Mouse (Mus musculus) left cerebral cortex, adult 18-20 months (tissue): ENCODE results near the gene Mt1. TPM values are rescaled to one million over a fixed set of nuclear protein-coding genes. Genes with fewer than 3 reads are reported as not detected.
"Not testable (repeated sequence)": the region's sequence is repeated elsewhere in the genome, so short reads cannot be mapped to it uniquely, and the experiment has no call there.

Source experiments
- DNase-seq, 2 experiments: peaks; one replicate each; pipeline ENCODE4 v3.0.0; 2021 to 2022; ENCODE audit warnings: low spot score in 2 of 2, mixed read lengths in 1 of 2
- long read RNA-seq, 2 experiments: library from polyadenylated mRNA; stranded (forward); transcript quantifications; one replicate each; pipeline ENCODE4 v2.0.0; 2021
- total RNA-seq, 2 experiments: library from RNA; stranded (reverse); gene quantifications; 2 replicates each; pipeline ENCODE4 v1.2.3; 2021

Gene Mt1
- total RNA-seq = 100 to 1,000 TPM; 333 to 422 TPM
- long read RNA-seq, experiment 1, transcript Mt1-201 (3 exons, 549 nt) = major isoform, 78 of 83 reads
- long read RNA-seq, experiment 1, partial matches to known transcripts = 1 of 83 reads
- long read RNA-seq, experiment 1, other reads (novel, unspliced or antisense) = 0 of 83 reads
- long read RNA-seq, experiment 2, transcript Mt1-201 (3 exons, 549 nt) = major isoform, 101 of 103 reads
- long read RNA-seq, experiment 2, partial matches to known transcripts = 0 of 103 reads
- long read RNA-seq, experiment 2, other reads (novel, unspliced or antisense) = 0 of 103 reads

DNA sequence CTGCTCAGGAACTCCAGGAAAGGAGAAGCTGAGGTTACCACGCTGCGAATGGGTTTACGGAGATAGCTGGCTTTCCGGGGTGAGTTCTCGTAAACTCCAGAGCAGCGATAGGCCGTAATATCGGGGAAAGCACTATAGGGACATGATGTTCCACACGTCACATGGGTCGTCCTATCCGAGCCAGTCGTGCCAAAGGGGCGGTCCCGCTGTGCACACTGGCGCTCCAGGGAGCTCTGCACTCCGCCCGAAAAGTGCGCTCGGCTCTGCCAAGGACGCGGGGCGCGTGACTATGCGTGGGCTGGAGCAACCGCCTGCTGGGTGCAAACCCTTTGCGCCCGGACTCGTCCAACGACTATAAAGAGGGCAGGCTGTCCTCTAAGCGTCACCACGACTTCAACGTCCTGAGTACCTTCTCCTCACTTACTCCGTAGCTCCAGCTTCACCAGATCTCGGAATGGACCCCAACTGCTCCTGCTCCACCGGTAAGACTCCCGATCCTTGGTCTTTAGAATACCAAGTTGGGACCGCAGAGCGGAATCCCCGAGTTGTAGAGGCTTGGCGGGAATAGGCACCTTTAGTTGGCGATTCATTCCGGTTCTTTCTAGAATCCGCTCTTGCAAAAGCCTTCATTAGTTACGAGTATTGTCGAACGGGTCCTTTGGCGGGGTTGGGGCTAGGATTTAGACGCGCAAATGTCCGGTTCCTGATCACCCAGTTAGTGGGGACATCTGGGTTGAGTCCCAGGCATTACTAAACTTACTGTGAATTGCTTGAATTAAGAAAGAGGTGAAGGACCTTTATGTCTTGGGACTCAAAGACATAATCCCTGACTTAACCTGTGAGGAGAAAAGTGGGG is at the start of gene Mt1:
Mt1 (plus strand) TSS at position 226 of the 856 bp plus-strand sequence.
- peak; percentile 88 to 90 for DNase-seq

DNA sequence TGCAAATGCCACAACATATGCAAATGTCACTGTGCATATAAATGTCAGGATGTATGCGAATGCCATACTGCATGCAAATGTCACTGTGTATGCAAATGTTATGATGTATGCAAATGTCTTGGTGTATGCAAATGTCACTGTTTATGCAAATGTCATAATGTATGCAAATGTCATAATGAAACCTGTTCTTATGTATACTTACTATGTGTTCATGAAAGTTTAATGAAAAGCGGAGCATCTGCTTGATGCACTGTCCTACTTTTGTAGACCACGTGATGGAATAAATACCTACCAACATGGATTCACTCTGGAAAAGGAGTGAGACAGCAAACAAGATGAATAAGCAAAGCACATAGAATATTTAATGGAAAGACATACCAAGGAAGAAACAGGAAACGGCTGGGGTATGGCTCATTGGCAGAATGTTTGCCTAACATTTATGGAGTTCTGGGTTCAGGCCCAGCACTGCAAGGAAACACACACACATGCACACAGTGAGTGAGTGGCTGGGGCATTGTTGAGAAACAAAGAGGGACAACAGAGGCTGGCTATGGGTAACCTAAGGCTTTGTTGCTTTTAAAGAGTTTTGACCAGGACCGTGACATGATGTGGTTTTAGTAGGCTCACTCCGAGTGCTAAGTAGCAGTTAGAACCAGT is 49.6 kb upstream of the Mt1 start:
- no peak for DNase-seq

DNA sequence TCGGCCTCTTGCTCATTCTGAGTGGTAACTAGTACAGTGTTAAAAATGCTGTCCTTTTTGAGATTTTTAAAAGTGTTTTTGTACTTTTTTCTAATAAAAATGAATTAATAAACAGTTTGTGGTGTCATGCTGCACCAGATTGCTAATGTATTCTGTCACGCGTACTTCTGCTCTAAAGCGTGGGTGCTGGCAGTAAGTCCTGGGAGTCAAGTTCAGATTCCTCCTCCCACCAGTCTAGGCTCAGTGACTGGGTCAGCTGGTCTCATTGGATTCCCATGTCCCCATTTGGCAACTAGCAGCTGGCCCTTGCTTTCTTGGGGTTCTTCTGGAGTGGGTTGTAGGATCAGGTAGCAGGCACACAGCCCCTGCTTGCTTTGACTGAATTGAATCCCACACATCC is 48.8 kb upstream of the Mt1 start:
- DNase-seq = no peak

DNA sequence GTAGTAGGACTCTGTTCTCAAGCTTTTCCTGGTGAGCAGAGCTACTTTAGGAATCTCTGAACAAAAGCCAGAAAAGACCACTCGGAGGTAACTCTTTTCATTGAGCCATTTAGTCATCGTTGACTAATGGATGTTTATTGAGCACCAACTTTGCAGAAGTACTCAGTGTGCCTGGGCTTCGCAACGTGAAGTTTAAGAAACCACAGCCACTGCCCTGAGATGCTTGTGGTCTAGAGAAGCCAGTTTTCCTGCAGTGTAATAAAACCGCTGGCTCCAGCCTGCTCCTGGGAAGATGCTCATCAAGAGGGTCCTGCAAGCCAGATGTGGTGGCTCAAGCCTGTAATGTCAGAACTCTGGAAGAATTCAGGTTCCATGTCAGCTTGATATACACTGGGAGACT is 46.8 kb upstream of the Mt1 start:
- DNase-seq = no peak

DNA sequence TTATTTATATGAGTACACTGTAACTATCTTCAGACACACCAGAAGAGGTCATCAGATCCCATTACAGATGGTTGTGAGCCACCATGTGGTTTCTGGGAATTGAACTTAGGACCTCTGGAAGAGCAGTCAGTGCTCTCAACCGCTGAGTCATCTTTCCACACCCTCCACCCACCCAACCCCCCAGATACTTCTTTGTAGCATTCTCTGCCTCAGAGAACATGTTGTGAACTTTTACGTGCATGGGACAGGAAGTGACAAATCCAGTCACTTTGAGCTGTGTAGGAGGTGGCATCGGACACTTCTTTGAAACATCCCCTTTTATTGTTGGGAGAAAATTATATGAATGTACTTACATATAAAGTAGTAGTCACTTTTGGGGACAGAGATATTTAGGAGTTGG is 44.3 kb upstream of the Mt1 start:
- not testable (repeated sequence) for DNase-seq

DNA sequence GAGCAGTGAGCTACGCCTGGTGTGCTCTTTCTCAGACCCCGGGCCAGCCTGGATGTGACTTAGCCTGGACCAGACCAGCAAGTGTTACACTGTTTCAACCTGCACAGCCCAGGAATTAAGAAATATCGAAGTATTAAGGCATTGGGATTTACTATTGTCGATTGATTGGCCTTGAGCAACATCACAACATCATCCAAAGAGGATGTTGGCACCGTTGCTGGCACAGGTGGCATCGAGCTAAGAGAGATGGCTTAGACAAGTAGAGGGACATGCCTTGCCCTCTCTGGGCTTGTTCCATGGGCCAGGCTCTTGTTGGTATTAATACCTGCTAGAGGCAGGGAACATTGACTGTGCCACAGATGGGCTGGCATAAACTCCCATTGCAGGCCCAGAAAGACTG is 43.3 kb upstream of the Mt1 start:
- DNase-seq = no peak

DNA sequence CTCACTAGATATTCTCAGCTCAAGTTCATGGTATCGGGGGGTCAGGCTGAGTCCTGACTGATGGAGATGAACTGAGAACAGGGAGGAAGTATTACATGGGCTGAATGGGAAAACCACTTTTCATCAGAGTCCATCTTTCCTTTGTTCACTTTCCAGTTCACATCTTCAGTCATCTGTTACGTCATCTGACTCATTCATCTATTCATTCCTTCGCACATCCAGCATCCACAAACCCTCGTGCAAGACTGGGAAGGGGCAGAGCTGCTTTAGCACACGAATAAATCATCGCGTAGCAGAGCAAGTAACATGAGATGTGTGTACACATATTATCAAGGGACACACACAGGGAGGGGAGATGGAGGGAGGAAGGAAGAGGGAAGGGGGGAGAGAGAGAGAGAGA is 42.7 kb upstream of the Mt1 start:
- no peak for DNase-seq

DNA sequence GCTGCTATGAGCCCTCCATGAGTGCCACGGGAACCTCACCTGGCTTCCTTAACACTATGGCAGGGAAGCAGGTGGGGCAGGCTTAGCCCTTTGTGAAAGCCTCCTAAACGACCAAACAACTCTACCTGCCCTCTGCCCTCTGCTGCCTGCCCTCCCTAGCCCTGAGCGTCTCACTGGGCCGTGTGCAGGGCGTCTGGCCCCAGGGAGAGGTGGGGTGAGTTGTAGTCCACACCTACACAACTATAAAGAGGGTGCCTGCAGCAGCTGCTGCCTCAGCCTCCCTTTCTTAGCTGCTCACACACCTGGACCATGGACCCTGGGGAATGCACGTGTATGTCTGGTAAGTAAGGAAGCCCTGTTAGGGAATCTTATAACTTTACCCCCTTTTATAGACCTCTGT is 41.9 kb upstream of the Mt1 start, which contains the start of gene Mt4:
Mt4 (plus strand) TSS at position 265 of the 400 bp plus-strand sequence.
- DNase-seq = no peak

DNA sequence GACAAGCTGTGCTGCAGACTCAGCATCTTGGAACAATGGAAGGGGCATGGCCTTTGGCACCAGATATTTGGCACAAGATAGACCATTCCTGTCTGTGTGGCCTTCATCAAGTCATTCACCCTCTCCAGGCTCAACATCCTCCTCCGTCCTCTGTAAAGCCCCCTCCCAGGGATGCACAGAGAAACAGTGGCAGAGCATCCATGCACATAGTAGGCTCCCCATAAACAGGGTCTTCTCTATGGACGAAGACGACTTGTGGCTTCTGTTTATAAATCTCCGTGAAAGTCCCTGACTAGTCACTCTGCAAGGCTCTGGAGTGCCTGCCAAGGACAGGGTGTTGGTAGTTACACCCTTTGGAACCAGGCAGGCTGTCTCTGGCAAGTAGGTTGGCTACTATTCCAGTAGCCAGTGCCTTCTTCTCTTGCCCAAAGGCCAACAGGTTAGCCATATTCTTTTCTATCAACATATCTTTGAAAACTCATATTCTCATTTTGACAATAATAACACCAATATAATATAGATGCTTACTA is 38.6 kb upstream of the Mt1 start:
- DNase-seq = no peak

DNA sequence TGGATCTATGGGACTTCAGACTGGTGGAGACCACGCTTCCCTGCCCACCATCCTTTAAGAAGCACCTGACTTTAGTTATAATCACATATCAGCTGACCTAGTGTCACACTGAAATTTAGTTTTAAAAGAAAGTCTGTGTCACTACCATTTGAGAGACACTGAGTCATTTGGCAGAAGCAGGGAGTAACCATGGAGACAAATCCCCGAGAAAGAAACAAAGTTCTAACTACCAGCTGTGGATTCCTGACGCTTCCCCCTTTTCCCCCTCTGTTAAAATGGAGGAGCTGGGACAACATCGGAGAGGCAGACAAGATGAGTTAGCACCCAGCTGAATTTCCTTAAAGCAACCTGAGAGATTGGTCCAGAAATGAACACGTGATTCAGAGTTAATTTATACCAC is 30.6 kb upstream of the Mt1 start:
- DNase-seq = peak in 1 of 2 experiments; percentile 10

DNA sequence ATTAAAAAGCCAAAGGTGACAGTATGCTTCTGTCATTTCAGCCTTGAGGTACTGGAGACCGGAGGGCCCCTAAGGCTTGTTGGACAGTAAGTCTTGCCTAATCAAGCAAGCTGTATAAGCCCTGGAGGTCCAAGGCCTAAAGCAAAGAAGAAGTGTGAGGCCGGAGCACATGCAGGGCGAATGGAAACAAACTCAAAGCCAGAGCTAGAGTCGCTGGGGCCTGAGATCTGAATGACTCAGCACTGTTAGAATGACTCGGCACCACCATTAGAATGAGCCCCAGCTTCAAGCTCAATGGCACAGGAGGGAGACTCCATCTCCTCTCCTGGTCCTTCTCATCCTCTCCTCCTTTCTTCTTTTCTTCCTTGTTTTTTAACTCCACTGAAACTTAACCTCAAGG is 28.0 kb upstream of the Mt1 start:
- no peak for DNase-seq

DNA sequence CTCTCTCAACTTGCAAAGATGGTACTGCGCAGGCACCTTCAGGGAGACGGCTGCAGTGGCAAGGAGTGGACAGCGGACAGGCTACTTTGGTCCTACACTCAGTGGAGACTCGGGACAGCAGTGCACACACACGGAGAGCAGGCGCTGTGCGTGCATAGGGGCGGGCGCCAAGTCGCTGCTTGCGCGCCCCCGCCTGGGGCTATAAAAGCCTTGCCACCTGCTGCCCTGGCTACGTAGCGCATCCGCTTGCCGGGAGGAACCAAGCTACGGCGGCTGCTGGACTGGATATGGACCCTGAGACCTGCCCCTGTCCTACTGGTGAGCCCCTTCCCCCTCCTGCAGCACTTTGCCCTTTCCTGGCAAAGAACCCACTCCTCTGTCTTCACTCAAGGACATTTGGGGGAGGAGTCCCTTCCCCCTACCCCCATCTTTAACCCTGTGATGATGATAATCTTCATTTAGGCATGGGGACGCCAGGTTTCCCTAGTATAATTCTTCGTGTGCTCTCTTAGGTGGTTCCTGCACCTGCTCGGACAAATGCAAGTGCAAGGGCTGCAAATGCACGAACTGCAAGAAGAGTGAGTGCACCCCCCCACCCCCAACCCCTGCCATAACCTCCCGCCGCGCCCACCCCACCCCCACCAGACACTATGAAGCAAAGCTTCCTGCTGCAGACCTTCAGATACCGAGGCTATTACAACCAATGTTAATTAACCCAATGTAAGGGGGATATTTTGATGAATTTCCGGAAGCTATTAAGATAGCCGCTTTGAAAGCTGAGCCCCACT is 26.2 kb upstream of the Mt1 start, which contains the start of gene Mt3:
Mt3 (plus strand) TSS at position 95 of the 788 bp plus-strand sequence.
- DNase-seq = peak; percentile 86 to 90

DNA sequence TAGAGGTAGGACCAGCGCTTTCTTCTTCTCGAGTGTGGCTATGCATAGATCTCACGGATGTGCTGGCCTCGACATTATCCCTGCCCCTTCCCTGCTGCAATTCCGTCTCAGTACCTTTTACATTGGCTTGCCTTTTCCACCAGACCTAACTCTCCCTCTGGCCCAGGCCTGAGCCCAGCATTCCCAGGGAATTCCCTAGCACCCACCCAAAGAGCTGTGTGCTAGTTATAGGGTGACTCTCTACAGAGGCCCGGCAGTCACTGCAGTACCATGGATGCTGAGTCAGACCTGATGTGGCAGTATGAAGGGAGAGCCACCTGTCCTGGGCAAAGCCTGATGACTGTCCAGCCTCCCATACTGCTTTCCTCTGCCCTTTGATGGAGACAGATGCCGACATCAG is 25.4 kb upstream of the Mt1 start:
- DNase-seq = peak; percentile 44 to 64

DNA sequence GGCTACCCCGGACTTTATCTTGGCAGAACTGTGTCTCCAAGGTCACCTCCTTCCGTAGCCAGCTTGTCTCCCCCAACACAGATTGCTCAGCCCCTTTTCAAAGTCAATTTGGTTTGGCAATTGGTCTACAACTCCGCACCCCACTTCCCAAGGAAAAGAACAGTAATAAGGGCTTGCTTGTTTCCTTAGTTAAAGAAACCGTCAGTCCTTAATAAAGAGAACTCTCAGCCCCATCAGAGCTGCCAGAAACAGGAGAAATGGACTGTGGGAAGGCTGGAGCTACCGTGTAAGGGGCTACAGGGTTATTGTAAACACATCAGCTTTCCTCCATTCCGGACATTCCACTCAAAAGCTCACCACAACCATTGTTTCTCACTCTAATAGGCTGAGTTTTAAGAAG is 24.3 kb upstream of the Mt1 start:
- no peak for DNase-seq

DNA sequence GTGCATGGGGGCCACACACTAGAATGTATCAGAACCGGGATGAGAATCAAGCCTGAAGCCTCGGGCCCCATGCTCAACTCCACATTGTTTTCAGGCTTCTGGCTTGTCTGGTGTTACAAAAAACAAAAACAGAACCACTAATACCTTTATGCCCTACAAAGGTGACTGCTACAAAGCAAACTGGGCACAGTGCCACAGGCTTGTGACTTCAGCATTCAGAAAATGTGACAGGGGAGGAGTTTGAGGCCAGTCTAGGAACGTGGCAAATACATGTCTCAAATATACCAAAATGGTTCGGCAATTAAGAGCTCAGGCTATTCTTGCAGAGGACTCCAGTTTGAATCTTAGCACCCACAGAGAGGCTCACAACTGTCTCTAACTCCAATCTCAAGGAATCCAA is 22.8 kb upstream of the Mt1 start:
- no peak for DNase-seq

DNA sequence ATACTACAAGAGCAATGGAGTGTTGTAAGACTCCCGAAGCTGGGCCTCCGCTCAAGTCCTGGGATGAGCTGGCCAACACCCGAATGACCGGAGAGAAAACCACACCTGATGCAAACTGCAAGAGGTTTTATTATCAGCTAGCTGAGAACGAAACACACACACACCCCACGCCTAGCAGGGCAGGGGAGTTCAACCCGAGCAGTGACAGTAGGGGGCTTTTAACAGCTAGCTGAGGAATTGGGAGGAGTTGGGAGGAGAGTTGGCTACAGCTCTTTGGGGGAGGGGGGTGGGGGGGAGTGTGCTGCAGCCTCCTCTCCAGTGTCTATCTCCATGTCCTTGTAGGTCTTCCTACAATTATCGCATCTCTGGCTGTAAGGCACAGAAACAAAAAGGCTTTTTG is 13.1 kb upstream of the Mt1 start:
- not testable (repeated sequence) for DNase-seq

DNA sequence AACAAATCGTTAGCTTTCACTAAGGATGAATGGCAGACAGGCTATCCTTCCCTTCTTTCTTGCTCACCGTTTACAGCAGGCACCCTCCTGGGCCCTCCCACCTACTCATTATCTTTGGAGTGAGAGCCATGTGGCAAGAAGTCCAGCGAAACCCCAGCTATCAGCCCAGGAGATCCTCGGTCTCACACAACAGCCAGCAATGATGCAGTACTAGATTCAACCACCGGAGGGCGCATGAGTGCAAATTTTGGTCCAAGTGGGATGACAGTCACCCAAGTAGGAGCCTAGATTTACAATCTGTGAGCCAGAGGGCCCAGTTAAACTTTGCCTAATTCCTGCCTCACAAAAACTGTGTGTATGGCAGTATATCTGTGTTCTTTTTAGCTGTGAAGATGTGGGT is 11.6 kb upstream of the Mt1 start:
- DNase-seq = peak; percentile 96 to 98

DNA sequence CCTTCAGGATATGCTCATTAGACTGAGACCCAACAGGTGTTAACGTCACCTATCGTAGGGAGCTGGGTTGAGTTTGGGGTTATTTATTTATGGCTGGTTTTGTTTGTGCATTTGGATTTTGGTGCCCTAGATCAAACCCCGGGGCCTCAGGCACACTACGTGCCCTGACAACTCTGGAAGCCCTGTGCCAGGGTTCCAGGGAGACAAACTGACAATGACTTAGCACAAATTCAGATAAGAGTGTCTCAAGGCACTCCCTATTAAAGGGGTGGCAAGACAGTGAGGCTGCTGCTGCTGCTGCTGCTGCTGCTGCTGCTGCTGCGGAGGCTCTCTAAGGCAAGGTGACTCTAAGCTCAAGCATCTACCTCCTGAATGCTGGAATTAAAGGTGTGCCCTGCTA is 9.3 kb upstream of the Mt1 start:
- DNase-seq = no peak

DNA sequence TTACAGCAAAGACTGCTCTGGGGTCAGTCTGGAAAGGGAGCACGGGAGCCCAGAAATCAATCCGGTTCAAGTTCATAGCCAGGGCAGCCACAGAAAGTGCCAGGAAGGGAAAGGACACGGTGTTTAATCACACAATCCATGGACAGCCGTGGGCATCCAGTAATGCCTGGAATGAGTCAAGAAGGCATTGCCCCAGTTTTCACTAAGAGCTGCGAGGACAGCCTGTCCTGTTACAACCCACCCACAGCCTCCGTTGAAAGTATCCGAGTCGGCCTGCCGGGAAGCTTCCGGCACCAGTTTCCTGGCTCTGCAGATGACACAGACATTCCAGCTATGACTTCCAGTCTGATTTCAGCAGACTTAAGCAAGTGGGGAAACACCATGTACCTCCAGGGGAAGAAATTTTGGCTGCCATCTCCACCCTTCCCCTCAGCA is 7.5 kb upstream of the Mt1 start:
- peak; percentile 57 to 70 for DNase-seq

DNA sequence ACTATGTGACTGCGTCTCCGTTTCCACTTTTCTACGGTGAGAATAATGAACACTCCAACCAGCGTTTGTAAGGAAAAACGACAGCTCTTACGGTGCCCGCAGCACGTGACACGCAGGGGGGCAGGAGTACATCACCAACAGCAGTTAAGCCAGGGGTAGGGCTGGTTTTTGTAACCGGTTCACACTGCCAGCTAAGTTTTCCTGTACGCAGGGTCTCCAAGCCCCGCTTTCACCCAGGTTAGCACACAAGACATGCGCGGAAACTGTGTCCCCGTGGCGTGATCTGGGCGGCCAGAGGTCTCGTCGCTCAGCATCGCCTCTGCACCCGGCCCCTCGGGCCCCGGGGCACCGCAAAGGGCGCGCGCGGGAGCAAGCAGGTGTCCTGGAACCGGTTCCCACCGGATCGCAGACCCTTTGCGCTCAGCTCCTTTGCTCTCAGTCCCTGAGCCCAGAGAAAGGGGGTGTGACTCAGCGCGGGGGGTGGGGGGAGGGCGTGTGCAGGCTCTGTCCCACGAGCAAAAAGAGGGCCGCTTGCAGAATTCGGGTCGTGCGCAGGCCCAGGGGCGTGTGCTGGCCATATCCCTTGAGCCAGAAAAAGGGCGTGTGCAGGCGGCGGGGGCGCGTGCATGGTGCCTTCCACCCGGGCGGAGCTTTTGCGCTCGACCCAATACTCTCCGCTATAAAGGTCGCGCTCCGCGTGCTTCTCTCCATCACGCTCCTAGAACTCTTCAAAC is 6.6 kb upstream of the Mt1 start, which contains the start of gene Mt2:
Mt2 (plus strand) TSS at position 590 of the 734 bp plus-strand sequence.
- peak; percentile 47 to 71 for DNase-seq
